Mouse (Mus musculus) midbrain, embryonic 11.5 days (tissue): Measurements from ENCODE around the gene Zfp968. TPM values are rescaled to one million over a fixed set of nuclear protein-coding genes. Genes with fewer than 3 reads are reported as not detected.
"Not testable (repeated sequence)": the region's sequence is repeated elsewhere in the genome, so short reads cannot be mapped to it uniquely, and the experiment has no call there.

Experiments
- ATAC-seq: fragments of 200-750 bp; cut with Nextera tagmentation; 2 replicates; pipeline ENCODE4 v1.8.0; 2017; ENCODE audit warnings: moderate TSS enrichment, moderate library complexity; ENCODE audit not compliant: low FRiP score
- DNase-seq: peaks from one replicate; pipeline ENCODE4 v3.0.0; 2015; ENCODE audit warnings: low spot score; ENCODE audit errors: missing footprints
- H3K27ac ChIP-seq: fragments of 300-500 bp; sonication (generic); 2 replicates; pipeline ENCODE4 v1.5.1; 2014; ENCODE audit warnings: low read depth, low read length
- H3K27me3 ChIP-seq: fragments of 300-500 bp; sonication (generic); 2 replicates; pipeline ENCODE4 v1.6.1; 2014; ENCODE audit warnings: mild to moderate bottlenecking, low read length, moderate library complexity, mixed read lengths; ENCODE audit not compliant: control insufficient read depth, insufficient read depth
- H3K36me3 ChIP-seq: fragments of 300-500 bp; sonication (generic); 2 replicates; pipeline ENCODE4 v1.6.1; 2014; ENCODE audit warnings: mild to moderate bottlenecking, low read length, moderate library complexity, mixed read lengths; ENCODE audit not compliant: control insufficient read depth, insufficient read depth
- H3K4me1 ChIP-seq: fragments of 300-500 bp; sonication (generic); 2 replicates; pipeline ENCODE4 v1.6.1; 2014; ENCODE audit warnings: low read length; ENCODE audit not compliant: control insufficient read depth, insufficient read depth
- H3K4me2 ChIP-seq: fragments of 300-500 bp; sonication (generic); 2 replicates; pipeline ENCODE4 v1.6.1; 2014; ENCODE audit warnings: mild to moderate bottlenecking, moderate library complexity
- H3K4me3 ChIP-seq: fragments of 300-500 bp; sonication (generic); 2 replicates; pipeline ENCODE4 v1.5.1; 2014; ENCODE audit warnings: low read depth, low read length
- H3K9ac ChIP-seq: fragments of 300-500 bp; sonication (generic); 2 replicates; pipeline ENCODE4 v1.6.1; 2014; ENCODE audit warnings: low read length
- H3K9me3 ChIP-seq: fragments of 300-500 bp; sonication (generic); 2 replicates; pipeline ENCODE4 v1.6.1; 2016; ENCODE audit warnings: low read length; ENCODE audit not compliant: control insufficient read depth
- WGBS: fragments of 180-500 bp; shearing (Covaris S2); extraction: QIAGEN DNeasy Blood & Tissue Kit; methylation state at CpG from one replicate; pipeline ENCODE4 v1.1.7; 2014; 5-methylcytosine and 5-hydroxymethylcytosine counted together
- polyA plus RNA-seq: library from polyadenylated mRNA; unstranded; fragments of >200 nt; fragmentation: Nextera tagmentation; extraction: Ambion mirVana; gene quantifications from 2 replicates; pipeline ENCODE4 v1.2.1, GENCODE M21; 2014

Zfp968 gene
- polyA plus RNA-seq: 7.1 and 7.9 TPM in 2 replicates

GRCm38 (mm10) chr2:175372136-175372535 is at the start of gene Zfp968:
TSS of gene Zfp968 (plus strand) at chr2:175372436.
- not testable (repeated sequence) for ATAC-seq, H3K27ac ChIP-seq, H3K27me3 ChIP-seq, H3K4me2 ChIP-seq, H3K9me3 ChIP-seq, H3K9ac ChIP-seq, H3K36me3 ChIP-seq, DNase-seq, H3K4me3 ChIP-seq, H3K4me1 ChIP-seq
- no CpG with 5 or more reads among the region's 6 CpGs for WGBS

- not testable (repeated sequence) for H3K27ac ChIP-seq, ATAC-seq, H3K4me1 ChIP-seq, DNase-seq, H3K9ac ChIP-seq, H3K27me3 ChIP-seq, H3K9me3 ChIP-seq, H3K4me3 ChIP-seq, H3K4me2 ChIP-seq, H3K36me3 ChIP-seq
- no CpG with 5 or more reads among the region's 8 CpGs for WGBS
These were observed 34.1 kb upstream of the Zfp968 start, which contains the start of gene Gm4631 for GRCm38 (mm10) chr2:175338097-175338496. TSS of gene Gm4631 (minus strand) at chr2:175338197.

Other genes with a start within 250 kb of the Zfp968 start
- gene Gm14399, start 230.4 kb upstream of the Zfp968 start, polyA plus RNA-seq: 5.9 and 9.0 TPM in 2 replicates
- gene Gm14443, start 196.6 kb upstream of the Zfp968 start, polyA plus RNA-seq: 0.66 and 0.81 TPM in 2 replicates
- gene Gm14391, start 165.5 kb upstream of the Zfp968 start, polyA plus RNA-seq: 5.0 and 7.0 TPM in 2 replicates
- gene Gm14440, start 97.3 kb upstream of the Zfp968 start, polyA plus RNA-seq: 2.1 and 5.2 TPM in 2 replicates
- 26.0 and 28.2 TPM in 2 replicates for gene Gm4631, start 34.2 kb upstream of the Zfp968 start, polyA plus RNA-seq
- 11.1 and 11.2 TPM in 2 replicates for gene Gm4724, start 63.4 kb downstream of the Zfp968 start, polyA plus RNA-seq
- 8.0 and 8.2 TPM in 2 replicates for gene Zfp965, start 97.5 kb downstream of the Zfp968 start, polyA plus RNA-seq